Mouse (Mus musculus): ENCODE data around the gene Rbms3. TPM values are rescaled to one million over a fixed set of nuclear protein-coding genes. Genes with fewer than 3 reads are reported as not detected.

Gene Rbms3
- total RNA-seq (2014; rRNA removed) (59.9 and 66.9 TPM in 2 replicates), polyA plus RNA-seq (2015; fragmentation: Nextera tagmentation; extraction: Ambion mirVana) (41.8 and 43.3 TPM in 2 replicates)

DNA sequence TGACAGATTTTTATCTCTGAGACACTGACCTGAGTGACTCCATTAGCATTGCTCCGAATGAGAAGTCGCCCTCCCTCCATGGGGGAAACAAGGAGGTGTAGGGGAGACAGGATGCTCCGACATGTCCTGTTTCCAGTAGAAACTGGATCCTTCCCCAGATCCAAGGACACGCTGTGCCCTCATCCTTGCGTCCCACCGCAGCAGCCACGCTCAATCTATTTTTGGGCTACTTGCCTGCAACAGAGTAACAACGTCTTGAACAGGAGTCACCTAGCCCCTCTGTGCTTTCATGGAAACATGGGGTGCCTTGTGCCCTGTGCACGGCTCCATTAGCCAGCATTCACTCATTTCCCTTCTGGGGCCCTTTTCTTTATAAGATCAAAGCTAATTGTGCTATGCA, at the start of gene Rbms3:
Gene Rbms3 (minus strand): TSS at position 143 of the 400 bp plus-strand sequence.
- H3K36me3 ChIP-seq (ENCODE audit: insufficient read depth, low read length), result no peaks in the 10 kb centered on the region
- no peak within 1 kb of the TSS for H3K4me2 ChIP-seq (ENCODE audit: low read depth, low read length, poor library complexity, severe bottlenecking)
- H3K4me3 ChIP-seq (ENCODE audit: low read depth, low read length), result no peak within 1 kb of the TSS
- no peaks in the 10 kb centered on the region for H3K9me3 ChIP-seq (ENCODE audit: low read length)
- no peak within 1 kb of the TSS for H3K27ac ChIP-seq (ENCODE audit: low read depth, low read length)
- TF ChIP-seq CTCF (IDR thresholded peaks at IDR 0.05), result no peak
- ATAC-seq (ENCODE audit: low FRiP score) (no peak), DNase-seq (ENCODE audit: low spot score) (no peak)
- WGBS, result 55% methylated on average over 9 of the region's 9 CpGs
- no peaks in the 10 kb centered on the region for H3K4me1 ChIP-seq (ENCODE audit: insufficient read depth, low read length)
- H3K27me3 ChIP-seq (ENCODE audit: insufficient read depth, low read length), result no peaks in the 10 kb centered on the region
- H3K9ac ChIP-seq (replicated peaks; ENCODE audit: low read length, poor library complexity, severe bottlenecking), result no peak within 1 kb of the TSS

DNA sequence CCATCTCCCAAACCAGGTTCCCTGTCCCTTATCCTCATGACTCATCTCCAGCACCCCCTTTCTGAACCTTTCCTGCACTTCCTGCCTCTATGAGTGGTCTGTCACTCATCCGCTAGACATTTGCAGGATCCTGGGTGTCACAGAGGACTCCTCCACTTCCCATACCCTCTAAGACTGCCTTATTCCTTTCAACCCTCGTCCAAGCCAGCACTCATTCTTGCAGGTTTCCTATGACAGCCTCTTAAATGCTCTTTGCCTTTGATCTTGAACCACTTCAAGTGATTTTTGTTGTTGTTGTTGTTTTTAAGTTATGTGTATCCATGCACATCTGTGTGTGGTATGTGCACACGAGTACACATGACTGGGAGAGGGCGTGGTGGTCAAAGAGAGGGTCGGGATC, 43.6 kb upstream of the Rbms3 start:
- DNase-seq (ENCODE audit: low spot score) (no peak), ATAC-seq (ENCODE audit: low FRiP score) (no peak)
- TF ChIP-seq CTCF (IDR thresholded peaks at IDR 0.05), result no peak
- H3K9me3 ChIP-seq (ENCODE audit: low read length), result no peaks in the 10 kb centered on the region
- no peaks in the 10 kb centered on the region for H3K36me3 ChIP-seq (ENCODE audit: insufficient read depth, low read length)
- WGBS, result 89% methylated on average over 5 of the region's 5 CpGs
- no peak overlapping the region for H3K4me2 ChIP-seq (ENCODE audit: low read depth, low read length, poor library complexity, severe bottlenecking)
- H3K4me1 ChIP-seq (ENCODE audit: insufficient read depth, low read length), result no peaks in the 10 kb centered on the region
- H3K4me3 ChIP-seq (ENCODE audit: low read depth, low read length), result no peak overlapping the region
- H3K27me3 ChIP-seq (ENCODE audit: insufficient read depth, low read length), result no peaks in the 10 kb centered on the region
- no peak overlapping the region for H3K9ac ChIP-seq (replicated peaks; ENCODE audit: low read length, poor library complexity, severe bottlenecking)
- no peak overlapping the region for H3K27ac ChIP-seq (ENCODE audit: low read depth, low read length)

GRCm38 (mm10) chr9:117654626-117655025, 24.9 kb upstream of the Rbms3 start:
- 69% methylated on average over 2 of the region's 2 CpGs for WGBS
- ATAC-seq (ENCODE audit: low FRiP score) (no peak), DNase-seq (ENCODE audit: low spot score) (no peak)
- Histone ChIP-seq H3K4me1 (ENCODE audit: insufficient read depth, low read length) (no peaks in the 10 kb centered on the region), H3K9me3 (ENCODE audit: low read length) (no peaks in the 10 kb centered on the region), H3K4me3 (ENCODE audit: low read depth, low read length) (no peak overlapping the region), H3K4me2 (ENCODE audit: low read depth, low read length, poor library complexity, severe bottlenecking) (no peak overlapping the region), H3K9ac (replicated peaks; ENCODE audit: low read length, poor library complexity, severe bottlenecking) (no peak overlapping the region), H3K27ac (ENCODE audit: low read depth, low read length) (no peak overlapping the region), H3K36me3 (ENCODE audit: insufficient read depth, low read length) (no peaks in the 10 kb centered on the region), H3K27me3 (ENCODE audit: insufficient read depth, low read length) (no peaks in the 10 kb centered on the region)
- no peak for TF ChIP-seq CTCF (IDR thresholded peaks at IDR 0.05)

GRCm38 (mm10) chr9:117653641-117654040, 23.9 kb upstream of the Rbms3 start:
- Histone ChIP-seq H3K4me3 (ENCODE audit: low read depth, low read length) (no peak overlapping the region), H3K4me2 (ENCODE audit: low read depth, low read length, poor library complexity, severe bottlenecking) (no peak overlapping the region), H3K9ac (replicated peaks; ENCODE audit: low read length, poor library complexity, severe bottlenecking) (no peak overlapping the region), H3K4me1 (ENCODE audit: insufficient read depth, low read length) (no peaks in the 10 kb centered on the region), H3K36me3 (ENCODE audit: insufficient read depth, low read length) (no peaks in the 10 kb centered on the region), H3K27ac (ENCODE audit: low read depth, low read length) (no peak overlapping the region), H3K27me3 (ENCODE audit: insufficient read depth, low read length) (no peaks in the 10 kb centered on the region), H3K9me3 (ENCODE audit: low read length) (no peaks in the 10 kb centered on the region)
- WGBS, result 44% methylated on average over 5 of the region's 5 CpGs
- DNase-seq (ENCODE audit: low spot score), result no peak
- no peak for TF ChIP-seq CTCF (IDR thresholded peaks at IDR 0.05)
- no peak for ATAC-seq (ENCODE audit: low FRiP score)

- no peaks in the 10 kb centered on the region for H3K9me3 ChIP-seq (ENCODE audit: low read length)
- H3K27me3 ChIP-seq (ENCODE audit: insufficient read depth, low read length), result no peaks in the 10 kb centered on the region
- no peak overlapping the region for H3K4me2 ChIP-seq (ENCODE audit: low read depth, low read length, poor library complexity, severe bottlenecking)
- H3K4me1 ChIP-seq (ENCODE audit: insufficient read depth, low read length), result no peaks in the 10 kb centered on the region
- 71% methylated on average over 2 of the region's 2 CpGs for WGBS
- H3K9ac ChIP-seq (replicated peaks; ENCODE audit: low read length, poor library complexity, severe bottlenecking), result no peak overlapping the region
- ATAC-seq (ENCODE audit: low FRiP score) (no peak), DNase-seq (ENCODE audit: low spot score) (no peak)
- no peak overlapping the region for H3K27ac ChIP-seq (ENCODE audit: low read depth, low read length)
- no peak overlapping the region for H3K4me3 ChIP-seq (ENCODE audit: low read depth, low read length)
- TF ChIP-seq CTCF (IDR thresholded peaks at IDR 0.05), result no peak
- no peaks in the 10 kb centered on the region for H3K36me3 ChIP-seq (ENCODE audit: insufficient read depth, low read length)
These were observed 16.4 kb upstream of the Rbms3 start for GRCm38 (mm10) chr9:117646131-117646530.

DNA sequence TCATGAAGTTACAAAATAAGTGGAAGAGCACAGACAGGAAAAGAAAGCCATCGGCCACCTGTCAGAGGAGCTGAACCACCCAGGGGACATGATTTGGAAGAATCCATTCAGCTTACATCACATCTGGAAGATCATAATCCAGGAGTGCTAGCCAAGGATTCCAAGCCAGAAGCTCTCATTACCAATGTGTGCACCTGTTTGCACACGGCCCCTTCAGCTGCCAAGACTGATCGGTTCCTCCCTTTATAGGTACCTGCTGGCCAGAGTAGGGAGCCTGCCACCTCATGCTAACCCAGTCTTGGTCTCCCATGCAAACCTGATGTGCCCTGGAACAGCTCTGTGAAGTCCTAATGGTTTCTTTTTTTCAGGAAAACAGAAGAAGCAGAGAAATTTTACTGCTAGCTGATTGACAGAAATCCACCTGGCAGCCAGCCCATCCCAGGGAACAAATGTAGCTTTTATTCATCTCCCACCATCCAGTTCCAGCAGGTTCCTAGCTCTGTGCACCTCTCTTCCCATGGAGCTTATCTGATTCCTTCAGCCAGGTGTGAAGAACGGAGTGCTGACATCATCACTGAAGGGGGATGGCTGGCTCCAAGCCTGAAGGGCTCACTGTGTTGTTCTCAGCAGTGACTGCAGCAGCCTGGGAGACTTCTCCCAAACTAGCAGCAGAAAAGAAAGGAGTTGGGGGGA, 11.5 kb upstream of the Rbms3 start:
- ATAC-seq (ENCODE audit: low FRiP score), result no peak
- Histone ChIP-seq H3K9me3 (ENCODE audit: low read length) (no peaks in the 10 kb centered on the region), H3K4me2 (ENCODE audit: low read depth, low read length, poor library complexity, severe bottlenecking) (no peak overlapping the region), H3K27ac (ENCODE audit: low read depth, low read length) (no peak overlapping the region), H3K4me3 (ENCODE audit: low read depth, low read length) (no peak overlapping the region), H3K4me1 (ENCODE audit: insufficient read depth, low read length) (no peaks in the 10 kb centered on the region), H3K36me3 (ENCODE audit: insufficient read depth, low read length) (no peaks in the 10 kb centered on the region), H3K9ac (replicated peaks; ENCODE audit: low read length, poor library complexity, severe bottlenecking) (no peak overlapping the region), H3K27me3 (ENCODE audit: insufficient read depth, low read length) (no peaks in the 10 kb centered on the region)
- TF ChIP-seq CTCF (IDR thresholded peaks at IDR 0.05), result no peak
- no peak for DNase-seq (ENCODE audit: low spot score)
- WGBS, result 88% methylated on average over 4 of the region's 4 CpGs

All from midbrain, postnatal 0 days (tissue).